In the genomic region with DNA sequence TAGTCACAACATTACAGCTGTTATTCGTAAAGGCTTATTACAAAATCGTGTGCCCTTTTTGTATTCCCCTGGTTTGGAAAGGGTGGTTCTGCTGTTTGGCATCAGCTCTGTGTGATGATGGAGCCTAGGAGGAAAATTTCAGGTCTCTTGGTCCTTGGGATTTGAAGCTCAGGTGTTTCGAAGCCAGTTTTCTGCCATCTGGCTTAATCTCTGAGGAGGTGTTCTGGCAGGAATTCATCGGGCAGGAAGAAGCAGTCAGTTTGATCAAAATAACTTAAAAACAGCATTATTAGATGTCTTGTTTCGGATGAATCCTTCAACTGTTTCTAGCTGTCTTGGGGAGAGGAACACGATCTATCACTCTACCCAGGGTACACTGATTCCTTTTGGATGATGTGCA, we compare ENCODE assay signal across 18 mouse cellular contexts.
"Had no signal": no experiment of that assay in that cellular context is flagged by ENCODE, and none has a peak within 500 bp of the region (broad histone marks: within the 10 kb centered on the region; RNA-seq: fewer than 3 reads in every experiment).

No protein-coding gene starts in this region.

- H3K4me2 ChIP-seq: lung, embryonic 14.5 days; midbrain, embryonic 12.5 days; neural tube, embryonic 13.5 days; neural tube, embryonic 15.5 days had no signal

- H3K4me3 ChIP-seq: midbrain, embryonic 10.5 days; midbrain, embryonic 12.5 days; myocyte; neural tube, embryonic 13.5 days; neural tube, embryonic 15.5 days had no signal

- H3K9me3 ChIP-seq: midbrain, embryonic 10.5 days; midbrain, embryonic 12.5 days; neural tube, embryonic 13.5 days; neural tube, embryonic 15.5 days had no signal

- H3K27ac ChIP-seq: midbrain, embryonic 10.5 days; midbrain, embryonic 12.5 days; neural tube, embryonic 13.5 days; neural tube, embryonic 15.5 days had no signal

- H3K27me3 ChIP-seq: midbrain, embryonic 12.5 days; neural tube, embryonic 13.5 days; neural tube, embryonic 15.5 days had no signal

- ATAC-seq: midbrain, embryonic 16.5 days had no signal

- DNase-seq: lung, embryonic 14.5 days; lung, postnatal 10 days; lung, postnatal 4 days; midbrain, embryonic 14.5 days; retina, postnatal 1 day; right cerebral cortex, adult 18-20 months; right cerebral cortex, postnatal 25 days; right cerebral cortex, postnatal 4 days; spleen, adult 18-20 months; thymus, adult 18-20 months; thymus, postnatal 14 days; thymus, postnatal 36 days had no signal

- H3K9ac ChIP-seq: lung, embryonic 14.5 days; midbrain, embryonic 12.5 days; neural tube, embryonic 13.5 days; neural tube, embryonic 15.5 days had no signal

- H3K36me3 ChIP-seq: midbrain, embryonic 10.5 days; midbrain, embryonic 12.5 days; neural tube, embryonic 13.5 days; neural tube, embryonic 15.5 days had no signal
